In genomic region chr8:104432656-104433055, GRCm38 (mm10) we compare ENCODE assay signal across 23 mouse cellular contexts. TPM values are rescaled to one million over a fixed set of nuclear protein-coding genes. Genes with fewer than 3 reads are reported as not detected.
DNase-seq lines count a peak whose midpoint lies in the region; ATAC-seq and TF ChIP-seq lines count a peak whose summit lies in the region.
"Had no signal": no experiment of that assay in that cellular context is flagged by ENCODE, and none has a peak within 500 bp of the region (broad histone marks: within the 10 kb centered on the region; RNA-seq: fewer than 3 reads in every experiment).

No protein-coding gene starts in this region.

- no peak for TF ChIP-seq EP300 in ES-Bruce4 (IDR thresholded peaks at IDR 0.05; ENCODE audit: insufficient read depth, low read depth, low read length)

- peaks cover 8% of the 10 kb centered on the region for H3K4me1 ChIP-seq in ES-Bruce4 (ENCODE audit: control insufficient read depth, insufficient read depth, low read length)
- H3K4me1 ChIP-seq: embryonic facial prominence, embryonic 10.5 days; embryonic facial prominence, embryonic 12.5 days had no signal

- no peak for TF ChIP-seq POLR2A in ES-Bruce4 (IDR thresholded peaks at IDR 0.05; ENCODE audit: insufficient read depth, low read length)

- no peak for ATAC-seq in inflammation-experienced regulatory T-cells, adult 6 months
- ATAC-seq: activated CD4-positive, CD25-positive, alpha-beta regulatory T cell, adult 4 months; CD4-positive, CD25-positive, alpha-beta regulatory T cell, adult 4 months; forebrain, embryonic 13.5 days; forebrain, embryonic 15.5 days; forebrain, postnatal 0 days had no signal

- DNase-seq in heart, adult 11 months = peak; percentile 79
- no peak for DNase-seq in heart, adult 9 months (ENCODE audit: low spot score in 2 of 2)
- peak; percentile 48 for DNase-seq in A20 (ENCODE audit: low read depth, low spot score)
- no peak for DNase-seq in left cerebral cortex, postnatal 4 days
- DNase-seq: adrenal gland, adult 8-10 months; adrenal gland, postnatal 14 days; adrenal gland, postnatal 36 days; B cell, adult 2 months; cerebellum, adult 11 months; cerebellum, adult 18-20 months; cerebellum, adult 8-10 months; cerebellum, postnatal 10 days; cerebellum, postnatal 25 days; forebrain, postnatal 0 days had no signal

- H3K9me3 ChIP-seq in ES-Bruce4 (replicated peaks; ENCODE audit: control insufficient read depth, insufficient read depth, low read length, poor library complexity, severe bottlenecking) = peaks cover 6% of the 10 kb centered on the region; the same call in 1 of the 2 replicates
- H3K9me3 ChIP-seq: embryonic facial prominence, embryonic 10.5 days; embryonic facial prominence, embryonic 12.5 days; forebrain, embryonic 13.5 days; forebrain, embryonic 15.5 days had no signal

- intact Hi-C loops in left cerebral cortex, postnatal 4 days (cut with DNase I) = loop anchor here (10.0 kb wide), 1 partner anchor 92 kb away; no protein-coding TSS in a partner anchor

- H3K36me3 ChIP-seq in ES-Bruce4 (ENCODE audit: control insufficient read depth, insufficient read depth, low read length, poor library complexity, severe bottlenecking) = peaks cover 56% of the 10 kb centered on the region

- H3K27ac ChIP-seq in ES-Bruce4 (ENCODE audit: insufficient read depth, low read length) = peak overlapping the region; percentile 53; the same call in 1 of the 2 replicates
- H3K27ac ChIP-seq: embryonic facial prominence, embryonic 10.5 days; embryonic facial prominence, embryonic 12.5 days; forebrain, embryonic 13.5 days; forebrain, embryonic 15.5 days had no signal

- H3K9ac ChIP-seq in ES-Bruce4 (ENCODE audit: low read depth, poor library complexity, severe bottlenecking) = no peak overlapping the region
- H3K9ac ChIP-seq: embryonic facial prominence, embryonic 12.5 days; forebrain, embryonic 13.5 days; forebrain, embryonic 15.5 days; forebrain, postnatal 0 days had no signal

- no peaks in the 10 kb centered on the region for H3K27me3 ChIP-seq in ES-Bruce4 (ENCODE audit: control insufficient read depth, insufficient read depth, low read length, poor library complexity, severe bottlenecking)
- H3K27me3 ChIP-seq: CH12.LX; embryonic facial prominence, embryonic 12.5 days; forebrain, embryonic 13.5 days; forebrain, embryonic 15.5 days had no signal

- no peak for TF ChIP-seq CTCF in ES-Bruce4 (IDR thresholded peaks at IDR 0.05; ENCODE audit: low read depth, low read length)

- no peak overlapping the region for H3K4me3 ChIP-seq in ES-Bruce4 (ENCODE audit: low read depth, low read length)
- H3K4me3 ChIP-seq: embryonic facial prominence, embryonic 10.5 days; embryonic facial prominence, embryonic 12.5 days; forebrain, embryonic 13.5 days; forebrain, embryonic 15.5 days had no signal

RNA-seq across cellular contexts. Expression of gene Dync1li2, which starts 10.2 kb away (rescaled TPM):
- polyA plus RNA-seq in ES-Bruce4 (2011; ENCODE audit: insufficient read depth, insufficient read length, low read depth, missing spikeins) = 43.2 and 54.9 TPM in 2 replicates
- total RNA-seq in left cerebral cortex, postnatal 4 days (2021) = 100 to 1,000 TPM; 168 to 169 TPM
- 10 to 100 TPM; 23.7 to 32.8 (median 31.2) TPM for polyA plus RNA-seq in inflammation-experienced regulatory T-cells, adult 6 months (2017; shearing (Covaris generic))

RNA-seq across cellular contexts. Expression of gene Cmtm4, which starts 37.0 kb away (rescaled TPM):
- polyA plus RNA-seq in ES-Bruce4 (2011; ENCODE audit: insufficient read depth, insufficient read length, low read depth, missing spikeins) = 53.7 and 58.1 TPM in 2 replicates
- 10 to 100 TPM; 47.2 to 48.3 TPM for total RNA-seq in left cerebral cortex, postnatal 4 days (2021)
- under 1 TPM; 0.32 to 0.78 (median 0.64) TPM for polyA plus RNA-seq in inflammation-experienced regulatory T-cells, adult 6 months (2017; shearing (Covaris generic))

Comparison
In these comparisons a context has a peak if more than half of its experiments do, and no peak if none do; other contexts are left out.
1. DNase-seq: peak in heart, adult 11 months (single experiment) and A20 (single experiment); none in heart, adult 9 months (0 of 2) and left cerebral cortex, postnatal 4 days (single experiment).
2. RNA of gene Cmtm4, which starts 37.0 kb away (polyA plus RNA-seq): 53.7 to 58.1 TPM in ES-Bruce4; 0.32 to 0.78 TPM in inflammation-experienced regulatory T-cells, adult 6 months; every median in the first group is over 10 times any median in the second.